Mouse (Mus musculus): ENCODE results near the gene Itsn1.

Itsn1 gene

GRCm38 (mm10) chr16:91768586-91768985, 39.5 kb downstream of the Itsn1 start:
- DNase-seq (ENCODE audit: low read depth), result no peak

GRCm38 (mm10) chr16:91769911-91770310, 40.8 kb downstream of the Itsn1 start:
- DNase-seq (ENCODE audit: low read depth), result no peak

GRCm38 (mm10) chr16:91770662-91771061, 41.6 kb downstream of the Itsn1 start:
- no peak for DNase-seq (ENCODE audit: low read depth)

DNA sequence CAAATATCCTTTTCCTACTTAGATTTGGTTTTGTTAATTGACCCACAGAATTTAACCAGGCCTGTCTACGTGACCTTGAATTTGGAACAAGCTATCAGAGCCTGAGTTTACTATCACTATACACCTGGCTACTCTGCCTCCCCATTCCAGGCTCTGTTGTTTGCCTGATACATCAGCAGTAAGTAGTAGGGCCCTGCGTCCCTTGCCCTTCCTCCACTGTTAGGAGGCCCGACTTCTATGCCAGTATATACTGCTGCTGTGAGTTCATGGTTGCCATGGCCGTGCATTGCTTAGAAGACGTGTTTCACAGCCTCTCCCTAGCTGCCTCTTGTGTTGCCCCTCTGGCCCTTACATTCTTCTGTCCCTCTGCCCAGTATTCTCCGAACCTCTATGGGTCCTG, 42.3 kb downstream of the Itsn1 start:
- no peak for DNase-seq (ENCODE audit: low read depth)

DNA sequence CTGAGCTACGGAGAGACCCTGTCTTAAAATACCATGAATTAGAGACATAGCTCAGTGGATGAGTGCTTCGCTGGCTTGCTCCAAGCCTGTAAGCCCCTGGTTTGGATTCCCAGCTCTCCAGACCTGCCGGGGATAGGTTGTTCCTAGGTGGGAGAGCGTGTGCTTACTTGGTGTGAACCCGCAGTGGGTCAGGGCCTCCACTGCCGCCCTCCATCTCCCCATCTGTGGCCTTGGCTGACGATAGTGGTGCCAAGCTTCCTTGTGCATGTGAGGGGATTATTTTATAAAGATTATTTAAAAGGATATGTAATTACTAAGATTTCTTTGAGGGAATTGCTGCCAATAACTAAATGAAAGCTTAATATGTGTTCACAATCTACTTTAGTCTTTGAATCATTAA, 43.5 kb downstream of the Itsn1 start:
- DNase-seq (ENCODE audit: low read depth), result no peak

DNA sequence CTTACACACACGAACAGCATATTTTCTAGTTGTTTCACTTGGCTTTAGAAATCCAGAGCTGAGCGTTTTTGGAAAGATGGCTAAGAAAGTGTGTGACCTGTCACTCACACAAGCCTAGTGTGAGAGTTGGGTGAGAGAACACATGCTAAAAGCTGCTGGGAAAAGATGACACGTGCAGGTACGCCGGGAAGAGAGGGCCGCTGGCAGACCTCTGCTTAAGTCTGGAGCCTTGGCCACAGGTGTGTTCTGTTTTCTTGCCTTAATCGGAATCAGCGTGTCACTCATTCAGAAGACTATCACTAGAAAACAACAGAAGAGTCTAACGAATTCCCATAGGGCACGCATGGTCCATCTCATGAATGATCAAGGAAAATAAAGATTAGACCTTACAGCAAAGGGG, 50.5 kb downstream of the Itsn1 start:
- DNase-seq (ENCODE audit: low read depth), result no peak

- no peak for DNase-seq (ENCODE audit: low read depth)
Observed at GRCm38 (mm10) chr16:91780151-91780550, 51.1 kb downstream of the Itsn1 start.

GRCm38 (mm10) chr16:91780826-91781225, 51.7 kb downstream of the Itsn1 start:
- peak; percentile 56 for DNase-seq (ENCODE audit: low read depth)

DNA sequence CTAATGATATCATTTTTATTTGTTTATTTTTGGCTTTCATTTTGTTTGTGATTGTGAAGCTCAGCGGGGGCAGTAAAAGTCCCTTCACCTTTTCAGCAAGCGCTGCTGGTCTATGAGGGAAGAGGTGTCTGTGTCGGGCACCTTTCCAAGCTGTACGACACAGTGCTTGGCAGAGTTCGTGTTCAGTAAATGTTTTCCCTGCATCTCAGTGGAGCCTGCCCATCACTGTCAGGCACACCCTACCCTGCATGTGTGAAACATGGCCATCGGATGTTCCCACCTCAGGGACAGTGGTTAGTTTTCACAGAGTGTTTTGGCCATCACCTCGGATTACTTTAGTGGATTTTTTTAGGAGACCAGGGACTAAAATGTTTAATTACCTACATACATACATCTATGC, 54.1 kb downstream of the Itsn1 start:
- no peak for DNase-seq (ENCODE audit: low read depth)

- no peak for DNase-seq (ENCODE audit: low read depth)
Observed at GRCm38 (mm10) chr16:91784298-91784697, 55.2 kb downstream of the Itsn1 start.

DNA sequence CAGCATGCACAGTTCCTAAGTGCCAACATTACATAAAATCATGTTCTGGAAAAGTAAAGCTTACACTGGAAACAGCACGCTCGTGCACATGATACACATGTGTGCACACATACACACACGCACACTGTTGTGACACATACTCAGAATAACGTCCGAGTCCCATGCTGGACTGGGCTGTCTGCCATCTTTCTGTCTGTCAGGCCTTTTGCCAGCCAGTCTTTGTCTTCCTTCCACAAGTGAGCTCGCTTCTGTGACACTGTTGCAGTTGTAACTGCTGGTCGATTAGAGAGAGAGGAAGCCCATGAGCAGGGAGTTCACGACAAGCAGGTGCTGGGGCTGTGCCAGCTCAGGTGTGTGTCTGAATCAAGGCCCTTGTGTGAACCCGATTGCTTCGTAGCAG, 57.3 kb downstream of the Itsn1 start:
- DNase-seq (ENCODE audit: low read depth), result no peak

- DNase-seq (ENCODE audit: low read depth), result peak; percentile 70
Observed at GRCm38 (mm10) chr16:91789728-91790127, 60.6 kb downstream of the Itsn1 start.

DNA sequence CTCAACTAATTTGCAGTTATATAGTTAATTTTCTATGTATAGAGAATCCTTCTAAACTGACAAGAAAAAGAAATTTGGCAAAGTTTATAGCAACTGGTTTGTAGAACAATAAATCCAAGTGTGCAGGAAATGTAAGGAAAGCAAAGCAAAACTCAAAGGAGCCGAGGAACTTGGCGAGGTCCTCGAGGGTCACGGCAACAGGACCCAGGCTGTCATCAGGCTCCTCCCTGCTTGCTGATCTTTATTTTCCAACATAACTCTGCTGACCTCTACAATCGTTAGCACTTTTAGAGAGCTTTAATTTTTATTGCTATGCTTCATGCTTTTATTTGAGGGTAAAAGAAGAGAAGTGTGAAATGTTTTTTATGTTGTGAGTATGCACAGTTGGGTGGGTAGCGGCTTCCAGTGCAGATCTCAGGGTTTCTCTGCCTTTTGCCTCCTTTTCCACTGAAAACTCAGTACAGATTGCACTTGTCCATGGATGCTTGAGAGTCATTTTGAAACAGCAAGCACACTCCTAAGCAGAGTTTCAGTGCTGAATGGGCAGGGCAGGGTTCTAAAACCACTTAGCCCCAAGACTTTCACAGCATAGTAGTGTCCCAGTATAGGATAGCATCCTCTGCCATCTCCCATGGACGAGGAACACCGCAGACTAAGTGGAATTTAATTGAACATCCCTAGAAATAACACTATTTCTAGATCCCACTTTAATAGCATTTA, 63.6 kb downstream of the Itsn1 start:
- DNase-seq (ENCODE audit: low read depth), result no peak

- DNase-seq (ENCODE audit: low read depth), result peak; percentile 51
Observed at GRCm38 (mm10) chr16:91793507-91794278, 64.6 kb downstream of the Itsn1 start.

DNA sequence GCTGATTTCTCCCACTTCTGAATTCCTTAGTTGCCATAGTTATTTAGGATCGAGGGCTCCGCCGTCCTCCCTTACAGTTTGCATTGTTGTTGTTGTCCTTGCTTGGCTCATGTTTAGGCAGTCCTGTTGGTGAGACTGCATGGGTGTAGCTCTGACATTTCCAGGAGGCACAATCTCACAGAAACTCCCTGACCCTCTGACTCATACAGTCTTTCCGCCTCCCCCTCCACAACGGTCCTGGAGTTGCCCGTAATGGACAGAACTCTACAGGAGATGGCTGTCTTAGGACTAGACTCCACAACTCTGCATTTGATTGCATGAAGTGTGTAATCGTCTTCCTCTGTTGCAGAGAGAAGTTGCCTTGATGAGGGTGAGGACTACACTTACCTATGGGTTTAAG, 65.2 kb downstream of the Itsn1 start:
- DNase-seq (ENCODE audit: low read depth), result no peak

DNA sequence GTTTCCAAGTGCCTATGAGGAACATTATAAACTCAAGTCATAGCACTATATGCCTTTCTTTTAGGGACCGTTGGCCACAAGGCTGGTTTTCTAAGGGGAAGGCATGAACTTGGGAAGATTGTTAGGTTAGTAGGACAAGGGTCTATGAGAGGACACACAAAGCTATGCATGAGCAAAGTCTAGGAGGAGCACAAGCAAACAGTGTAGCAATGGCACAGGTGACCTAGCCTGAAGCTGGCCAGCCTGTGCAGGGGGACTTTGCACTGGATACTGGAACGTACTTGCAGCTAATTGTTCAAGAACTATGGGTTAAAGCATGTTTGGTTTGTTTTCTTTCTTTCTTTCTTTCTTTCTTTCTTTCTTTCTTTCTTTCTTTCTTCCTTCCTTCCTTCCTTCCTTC, 66.0 kb downstream of the Itsn1 start:
- DNase-seq (ENCODE audit: low read depth), result no peak

- DNase-seq (ENCODE audit: low read depth), result no peak
Observed at GRCm38 (mm10) chr16:91795606-91796005, 66.5 kb downstream of the Itsn1 start.

DNA sequence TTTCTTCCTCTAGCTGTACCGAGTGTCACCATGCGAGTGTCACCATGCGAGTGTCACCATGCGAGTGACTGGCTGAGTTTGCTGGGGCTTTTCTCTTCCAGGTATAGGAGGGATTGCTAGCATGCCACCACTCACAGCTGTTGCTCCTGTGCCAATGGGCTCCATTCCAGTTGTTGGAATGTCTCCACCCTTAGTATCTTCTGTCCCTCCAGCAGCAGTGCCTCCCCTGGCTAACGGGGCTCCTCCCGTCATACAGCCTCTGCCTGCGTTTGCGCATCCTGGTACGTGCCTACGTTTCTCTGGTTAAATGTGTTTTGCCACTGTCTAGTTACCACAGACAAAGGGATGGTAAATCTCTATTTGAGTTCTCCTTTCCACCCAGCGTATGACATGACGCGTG, 72.3 kb downstream of the Itsn1 start:
- no peak for DNase-seq (ENCODE audit: low read depth)

GRCm38 (mm10) chr16:91802461-91803062, 73.5 kb downstream of the Itsn1 start:
- DNase-seq (ENCODE audit: low read depth), result no peak

DNA sequence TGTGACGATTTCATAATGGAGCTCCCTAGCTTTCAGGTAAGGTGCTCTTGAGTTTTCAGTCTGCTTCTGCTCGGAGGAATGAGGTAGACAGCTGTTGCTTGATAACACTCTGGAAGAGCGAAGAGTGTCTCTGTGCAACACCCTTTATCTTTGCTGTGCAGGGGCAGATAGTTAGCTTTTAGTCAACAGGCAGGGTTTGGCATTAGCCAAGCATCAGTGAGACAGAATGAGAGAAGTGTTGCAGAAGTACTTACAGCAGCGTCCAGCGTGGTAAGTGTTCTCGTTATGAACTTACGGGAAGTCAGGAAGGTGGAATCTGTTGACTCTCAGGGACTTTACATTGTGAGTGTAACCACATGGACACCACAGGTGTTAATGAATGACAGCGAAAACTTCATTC, 75.3 kb downstream of the Itsn1 start:
- DNase-seq (ENCODE audit: low read depth), result no peak

GRCm38 (mm10) chr16:91804831-91805230, 75.8 kb downstream of the Itsn1 start:
- no peak for DNase-seq (ENCODE audit: low read depth)

DNA sequence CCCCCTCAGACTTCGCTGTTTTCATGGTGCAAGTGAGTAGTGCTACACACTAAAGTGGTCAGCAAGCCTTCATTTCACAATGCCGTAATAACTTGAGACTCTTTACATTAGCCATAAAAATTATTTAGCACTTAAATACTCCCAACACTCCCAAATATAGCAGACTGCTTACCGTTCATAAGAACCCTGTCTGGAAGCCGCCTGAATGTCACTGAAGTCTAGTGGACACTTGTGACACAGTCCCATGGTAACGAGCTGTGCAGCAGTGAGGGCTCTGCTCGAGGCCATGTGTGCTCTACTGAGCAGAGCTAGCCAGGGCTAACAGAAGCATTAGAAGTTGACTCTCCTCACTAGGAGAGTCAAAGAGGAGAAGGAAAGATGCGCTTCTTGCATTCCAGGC, 81.2 kb downstream of the Itsn1 start:
- DNase-seq (ENCODE audit: low read depth), result no peak

GRCm38 (mm10) chr16:91811339-91811738, 82.3 kb downstream of the Itsn1 start:
- no peak for DNase-seq (ENCODE audit: low read depth)
